Mouse (Mus musculus): ENCODE data around the gene Depp1. TPM values are rescaled to one million over a fixed set of nuclear protein-coding genes. Genes with fewer than 3 reads are reported as not detected.

Depp1 gene
- total and polyA plus RNA-seq, 2 experiments from 2014 or later, result 3.1 to 5.0 TPM

DNA sequence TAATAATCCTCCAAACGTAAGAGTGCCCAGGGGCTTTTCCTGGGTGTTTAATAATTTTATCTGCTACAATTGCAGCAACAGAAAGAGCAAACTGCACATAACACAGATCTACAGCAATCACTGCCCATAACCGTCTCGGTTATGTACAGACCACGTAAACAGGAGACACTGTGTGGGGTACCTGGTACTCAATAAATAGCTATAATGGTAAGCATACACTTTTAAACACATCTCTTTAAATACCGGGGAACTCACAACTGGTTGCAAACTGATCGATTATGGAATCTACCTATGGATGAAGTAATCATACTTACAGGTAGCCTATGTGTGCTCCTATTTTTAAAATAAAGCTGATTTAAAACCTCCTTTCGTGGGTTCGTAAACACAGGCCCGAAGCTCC lies 22.3 kb upstream of the Depp1 start:
- Histone ChIP-seq H3K36me3 (ENCODE audit: insufficient read depth, low read length) (peaks cover 9% of the 10 kb centered on the region; the same call in 1 of the 2 replicates), H3K9ac (replicated peaks; ENCODE audit: low read length, poor library complexity, severe bottlenecking) (peak overlapping the region; percentile 97), H3K4me2 (ENCODE audit: low read depth, low read length, poor library complexity, severe bottlenecking) (peak overlapping the region; percentile 57), H3K27ac (ENCODE audit: low read depth, low read length) (peak overlapping the region; percentile 97), H3K27me3 (ENCODE audit: insufficient read depth, low read length) (no peaks in the 10 kb centered on the region), H3K9me3 (ENCODE audit: low read length) (no peaks in the 10 kb centered on the region), H3K4me1 (ENCODE audit: insufficient read depth, low read length) (no peaks in the 10 kb centered on the region), H3K4me3 (ENCODE audit: low read depth, low read length) (peak overlapping the region; percentile 87)
- TF ChIP-seq CTCF (IDR thresholded peaks at IDR 0.05), result no peak
- 5% methylated on average over 9 of the region's 9 CpGs for WGBS
- ATAC-seq (ENCODE audit: low FRiP score) (no peak), DNase-seq (ENCODE audit: low spot score) (peak; percentile 10)

GRCm38 (mm10) chr6:116628539-116629171 lies 21.8 kb upstream of the Depp1 start, which contains the start of gene Zfp422:
Zfp422 (minus strand) TSS chr6:116628999.
- H3K36me3 ChIP-seq (ENCODE audit: insufficient read depth, low read length), result peaks cover 9% of the 10 kb centered on the region; the same call in 1 of the 2 replicates
- TF ChIP-seq CTCF (IDR thresholded peaks at IDR 0.05), result no peak
- peak within 1 kb of the TSS; percentile 97 for H3K27ac ChIP-seq (ENCODE audit: low read depth, low read length)
- peak within 1 kb of the TSS; percentile 57 for H3K4me2 ChIP-seq (ENCODE audit: low read depth, low read length, poor library complexity, severe bottlenecking)
- peak within 1 kb of the TSS; percentile 97 for H3K9ac ChIP-seq (replicated peaks; ENCODE audit: low read length, poor library complexity, severe bottlenecking)
- DNase-seq (ENCODE audit: low spot score) (peak; percentile 92), ATAC-seq (ENCODE audit: low FRiP score) (peak; percentile 97)
- no peaks in the 10 kb centered on the region for H3K9me3 ChIP-seq (ENCODE audit: low read length)
- H3K27me3 ChIP-seq (ENCODE audit: insufficient read depth, low read length), result no peaks in the 10 kb centered on the region
- no peaks in the 10 kb centered on the region for H3K4me1 ChIP-seq (ENCODE audit: insufficient read depth, low read length)
- peak within 1 kb of the TSS; percentile 87 for H3K4me3 ChIP-seq (ENCODE audit: low read depth, low read length)
- under 1% methylated on average over 32 of the region's 56 CpGs for WGBS

- TF ChIP-seq CTCF (IDR thresholded peaks at IDR 0.05), result no peak
- H3K27ac ChIP-seq (ENCODE audit: low read depth, low read length), result peak overlapping the region; percentile 97; the same call in 1 of the 2 replicates
- ATAC-seq (ENCODE audit: low FRiP score) (no peak), DNase-seq (ENCODE audit: low spot score) (peak; percentile 17)
- H3K4me1 ChIP-seq (ENCODE audit: insufficient read depth, low read length), result no peaks in the 10 kb centered on the region
- H3K9me3 ChIP-seq (ENCODE audit: low read length), result no peaks in the 10 kb centered on the region
- WGBS, result 90% methylated on average over 10 of the region's 10 CpGs
- no peak overlapping the region for H3K4me3 ChIP-seq (ENCODE audit: low read depth, low read length)
- H3K36me3 ChIP-seq (ENCODE audit: insufficient read depth, low read length), result peaks cover 6% of the 10 kb centered on the region; the same call in 1 of the 2 replicates
- H3K9ac ChIP-seq (replicated peaks; ENCODE audit: low read length, poor library complexity, severe bottlenecking), result no peak overlapping the region
- no peaks in the 10 kb centered on the region for H3K27me3 ChIP-seq (ENCODE audit: insufficient read depth, low read length)
- no peak overlapping the region for H3K4me2 ChIP-seq (ENCODE audit: low read depth, low read length, poor library complexity, severe bottlenecking)
These were observed 20.6 kb upstream of the Depp1 start for GRCm38 (mm10) chr6:116629766-116630165.

GRCm38 (mm10) chr6:116632129-116632528 lies 18.3 kb upstream of the Depp1 start:
- peak; percentile 72 for DNase-seq (ENCODE audit: low spot score)
- Histone ChIP-seq H3K36me3 (ENCODE audit: insufficient read depth, low read length) (no peaks in the 10 kb centered on the region), H3K4me3 (ENCODE audit: low read depth, low read length) (no peak overlapping the region), H3K27ac (ENCODE audit: low read depth, low read length) (no peak overlapping the region), H3K27me3 (ENCODE audit: insufficient read depth, low read length) (no peaks in the 10 kb centered on the region), H3K4me1 (ENCODE audit: insufficient read depth, low read length) (no peaks in the 10 kb centered on the region), H3K4me2 (ENCODE audit: low read depth, low read length, poor library complexity, severe bottlenecking) (no peak overlapping the region), H3K9ac (replicated peaks; ENCODE audit: low read length, poor library complexity, severe bottlenecking) (no peak overlapping the region), H3K9me3 (ENCODE audit: low read length) (no peaks in the 10 kb centered on the region)
- 69% methylated on average over 1 of the region's 1 CpGs for WGBS
- ATAC-seq (ENCODE audit: low FRiP score), result no peak
- TF ChIP-seq CTCF (IDR thresholded peaks at IDR 0.05), result peak; percentile 78

DNA sequence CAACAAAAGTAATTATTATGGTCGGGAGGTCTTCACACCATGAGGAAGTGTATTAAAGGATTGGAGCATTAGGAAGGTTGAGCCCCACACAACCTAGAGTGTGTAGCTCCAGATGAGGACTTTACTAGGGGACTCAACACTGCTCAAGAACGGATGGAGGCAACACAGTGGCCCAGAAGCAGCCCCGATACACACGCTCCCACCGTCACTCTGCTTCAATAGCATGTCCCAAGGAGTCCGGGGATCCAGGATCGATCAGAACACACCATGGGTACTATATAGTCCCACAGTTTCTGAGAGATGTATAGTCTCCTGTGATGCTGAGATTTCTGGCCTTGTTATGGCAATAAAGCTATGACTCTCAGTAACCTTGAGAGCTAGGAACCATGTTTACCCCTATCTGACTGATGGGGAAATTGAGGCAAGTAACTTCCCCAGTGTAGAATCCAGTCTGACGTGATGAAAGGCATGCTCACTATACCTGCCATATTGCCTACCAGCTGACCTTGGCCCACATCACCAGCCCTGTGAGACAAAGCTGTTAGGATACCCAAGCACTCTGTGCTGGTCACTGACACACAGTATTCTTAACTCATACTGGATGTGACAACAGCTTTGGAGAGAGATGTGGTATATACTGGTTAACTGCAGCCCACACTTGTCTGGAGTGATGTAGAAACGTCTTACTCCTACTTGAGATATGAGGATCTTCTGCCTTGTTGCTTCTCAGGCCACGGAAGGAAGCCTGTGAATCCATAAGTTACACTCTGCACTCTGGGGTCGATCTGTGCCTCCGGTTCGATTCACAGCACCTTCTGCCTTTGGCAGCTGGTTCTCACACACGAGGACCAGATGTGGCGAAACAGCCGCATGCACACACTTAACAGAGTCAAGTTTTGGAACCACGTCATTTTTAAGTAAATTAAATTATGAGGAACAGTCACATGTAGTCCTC lies 16.4 kb upstream of the Depp1 start:
- no peak overlapping the region for H3K9ac ChIP-seq (replicated peaks; ENCODE audit: low read length, poor library complexity, severe bottlenecking)
- 93% methylated on average over 17 of the region's 17 CpGs for whole genome bisulfite sequencing
- no peak overlapping the region for H3K4me2 ChIP-seq (ENCODE audit: low read depth, low read length, poor library complexity, severe bottlenecking)
- no peak overlapping the region for H3K4me3 ChIP-seq (ENCODE audit: low read depth, low read length)
- no peak for TF ChIP-seq CTCF (IDR thresholded peaks at IDR 0.05)
- no peaks in the 10 kb centered on the region for H3K9me3 ChIP-seq (ENCODE audit: low read length)
- ATAC-seq (ENCODE audit: low FRiP score) (no peak), DNase-seq (ENCODE audit: low spot score) (no peak)
- H3K27me3 ChIP-seq (ENCODE audit: insufficient read depth, low read length), result no peaks in the 10 kb centered on the region
- no peak overlapping the region for H3K27ac ChIP-seq (ENCODE audit: low read depth, low read length)
- H3K36me3 ChIP-seq (ENCODE audit: insufficient read depth, low read length), result no peaks in the 10 kb centered on the region
- H3K4me1 ChIP-seq (ENCODE audit: insufficient read depth, low read length), result no peaks in the 10 kb centered on the region
